Mouse (Mus musculus): ENCODE measurements around the gene Pkd1l1. TPM values are rescaled to one million over a fixed set of nuclear protein-coding genes. Genes with fewer than 3 reads are reported as not detected.

Pkd1l1 gene
- polyA plus RNA-seq, 1 experiment from 2014 or later, result 0.16 TPM

DNA sequence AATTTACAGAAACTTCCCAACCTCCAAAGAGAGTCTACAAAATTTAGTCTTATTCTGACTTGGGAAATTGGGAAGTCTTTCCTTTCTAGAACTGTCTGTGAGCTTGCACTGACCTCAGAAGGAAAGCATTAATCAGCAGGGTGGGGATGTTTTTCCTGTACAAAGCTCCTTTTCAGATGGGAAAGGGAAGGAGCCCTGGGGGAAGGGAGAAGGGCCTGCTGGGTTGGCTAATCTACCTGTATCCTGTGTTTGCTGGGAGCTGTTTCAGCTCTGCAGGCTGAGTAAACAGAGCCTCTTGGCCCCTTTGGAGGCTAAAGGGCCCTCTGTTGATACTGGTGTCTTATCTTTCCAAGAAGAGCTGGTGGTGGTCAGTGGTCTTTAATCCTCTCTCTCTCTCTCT lies 13.0 kb upstream of the Pkd1l1 start:
- 0 out of 2 replicates have a peak, but pooled peaks have one; percentile 44 for ATAC-seq (replicated peaks; ENCODE audit: extremely low read depth, insufficient read depth, low FRiP score)

GRCm38 (mm10) chr11:8983237-8983861 lies 10.3 kb upstream of the Pkd1l1 start:
- no peak overlapping the region for H3K4me3 ChIP-seq (ENCODE audit: low read length)

More for the DNA sequence above, 13.0 kb upstream of the Pkd1l1 start:
- no peak overlapping the region for H3K27ac ChIP-seq (ENCODE audit: low read length)
- H3K4me1 ChIP-seq (ENCODE audit: control insufficient read depth, insufficient read depth, low read length), result 0 out of 2 replicates have a peak, but pooled peaks cover 2% of the 10 kb centered on the region
- no peaks in the 10 kb centered on the region for H3K9me3 ChIP-seq (replicated peaks; ENCODE audit: control insufficient read depth, low read length)
- H3K4me2 ChIP-seq (ENCODE audit: low read depth, low read length), result no peak overlapping the region
- peaks cover 2% of the 10 kb centered on the region for H3K36me3 ChIP-seq (ENCODE audit: control insufficient read depth, insufficient read depth)
- no peak overlapping the region for H3K9ac ChIP-seq (ENCODE audit: low read length)
- H3K4me3 ChIP-seq (ENCODE audit: low read length), result no peak overlapping the region
- no peaks in the 10 kb centered on the region for H3K27me3 ChIP-seq (ENCODE audit: control insufficient read depth, insufficient read depth, low read length)

GRCm38 (mm10) chr11:8978154-8978553 lies 5.1 kb upstream of the Pkd1l1 start:
- H3K27ac ChIP-seq (ENCODE audit: low read length), result no peak overlapping the region
- H3K36me3 ChIP-seq (ENCODE audit: control insufficient read depth, insufficient read depth), result no peaks in the 10 kb centered on the region
- no peak for ATAC-seq (replicated peaks; ENCODE audit: extremely low read depth, insufficient read depth, low FRiP score)
- H3K4me1 ChIP-seq (ENCODE audit: control insufficient read depth, insufficient read depth, low read length), result no peaks in the 10 kb centered on the region
- H3K4me2 ChIP-seq (ENCODE audit: low read depth, low read length), result no peak overlapping the region
- no peaks in the 10 kb centered on the region for H3K27me3 ChIP-seq (ENCODE audit: control insufficient read depth, insufficient read depth, low read length)
- WGBS, result 72% methylated on average over 4 of the region's 4 CpGs
- H3K9me3 ChIP-seq (replicated peaks; ENCODE audit: control insufficient read depth, low read length), result no peaks in the 10 kb centered on the region
- no peak overlapping the region for H3K9ac ChIP-seq (ENCODE audit: low read length)
- H3K4me3 ChIP-seq (ENCODE audit: low read length), result no peak overlapping the region

More at GRCm38 (mm10) chr11:8983237-8983861, 10.3 kb upstream of the Pkd1l1 start:
- Histone ChIP-seq H3K4me2 (ENCODE audit: low read depth, low read length) (no peak overlapping the region), H3K36me3 (ENCODE audit: control insufficient read depth, insufficient read depth) (no peaks in the 10 kb centered on the region), H3K27me3 (ENCODE audit: control insufficient read depth, insufficient read depth, low read length) (no peaks in the 10 kb centered on the region), H3K27ac (ENCODE audit: low read length) (no peak overlapping the region), H3K9me3 (replicated peaks; ENCODE audit: control insufficient read depth, low read length) (no peaks in the 10 kb centered on the region), H3K9ac (ENCODE audit: low read length) (no peak overlapping the region), H3K4me1 (ENCODE audit: control insufficient read depth, insufficient read depth, low read length) (0 out of 2 replicates have a peak, but pooled peaks cover 2% of the 10 kb centered on the region)
- 41% methylated on average over 6 of the region's 6 CpGs for WGBS
- no peak for ATAC-seq (replicated peaks; ENCODE audit: extremely low read depth, insufficient read depth, low FRiP score)

- Histone ChIP-seq H3K27me3 (ENCODE audit: control insufficient read depth, insufficient read depth, low read length) (no peaks in the 10 kb centered on the region), H3K27ac (ENCODE audit: low read length) (no peak overlapping the region), H3K36me3 (ENCODE audit: control insufficient read depth, insufficient read depth) (no peaks in the 10 kb centered on the region), H3K4me2 (ENCODE audit: low read depth, low read length) (no peak overlapping the region), H3K9me3 (replicated peaks; ENCODE audit: control insufficient read depth, low read length) (no peaks in the 10 kb centered on the region), H3K4me1 (ENCODE audit: control insufficient read depth, insufficient read depth, low read length) (no peaks in the 10 kb centered on the region), H3K9ac (ENCODE audit: low read length) (no peak overlapping the region), H3K4me3 (ENCODE audit: low read length) (no peak overlapping the region)
- WGBS, result 54% methylated on average over 6 of the region's 6 CpGs
- ATAC-seq (replicated peaks; ENCODE audit: extremely low read depth, insufficient read depth, low FRiP score), result no peak
Observed at GRCm38 (mm10) chr11:8972093-8972492, 973 bp downstream of the Pkd1l1 start.

GRCm38 (mm10) chr11:8970509-8970908 lies 2.6 kb downstream of the Pkd1l1 start:
- H3K27ac ChIP-seq (ENCODE audit: low read length), result no peak overlapping the region
- no peaks in the 10 kb centered on the region for H3K36me3 ChIP-seq (ENCODE audit: control insufficient read depth, insufficient read depth)
- no peak overlapping the region for H3K9ac ChIP-seq (ENCODE audit: low read length)
- no peak overlapping the region for H3K4me2 ChIP-seq (ENCODE audit: low read depth, low read length)
- no peak overlapping the region for H3K4me3 ChIP-seq (ENCODE audit: low read length)
- H3K27me3 ChIP-seq (ENCODE audit: control insufficient read depth, insufficient read depth, low read length), result no peaks in the 10 kb centered on the region
- 62% methylated on average over 9 of the region's 9 CpGs for WGBS
- no peaks in the 10 kb centered on the region for H3K4me1 ChIP-seq (ENCODE audit: control insufficient read depth, insufficient read depth, low read length)
- ATAC-seq (replicated peaks; ENCODE audit: extremely low read depth, insufficient read depth, low FRiP score), result no peak
- no peaks in the 10 kb centered on the region for H3K9me3 ChIP-seq (replicated peaks; ENCODE audit: control insufficient read depth, low read length)

GRCm38 (mm10) chr11:8968094-8968493 lies 5.0 kb downstream of the Pkd1l1 start:
- no peaks in the 10 kb centered on the region for H3K4me1 ChIP-seq (ENCODE audit: control insufficient read depth, insufficient read depth, low read length)
- no peak overlapping the region for H3K4me3 ChIP-seq (ENCODE audit: low read length)
- H3K27me3 ChIP-seq (ENCODE audit: control insufficient read depth, insufficient read depth, low read length), result no peaks in the 10 kb centered on the region
- no peak overlapping the region for H3K9ac ChIP-seq (ENCODE audit: low read length)
- no peak for ATAC-seq (replicated peaks; ENCODE audit: extremely low read depth, insufficient read depth, low FRiP score)
- no peak overlapping the region for H3K27ac ChIP-seq (ENCODE audit: low read length)
- H3K36me3 ChIP-seq (ENCODE audit: control insufficient read depth, insufficient read depth), result no peaks in the 10 kb centered on the region
- no peaks in the 10 kb centered on the region for H3K9me3 ChIP-seq (replicated peaks; ENCODE audit: control insufficient read depth, low read length)
- H3K4me2 ChIP-seq (ENCODE audit: low read depth, low read length), result no peak overlapping the region
- whole genome bisulfite sequencing, result 94% methylated on average over 7 of the region's 7 CpGs

DNA sequence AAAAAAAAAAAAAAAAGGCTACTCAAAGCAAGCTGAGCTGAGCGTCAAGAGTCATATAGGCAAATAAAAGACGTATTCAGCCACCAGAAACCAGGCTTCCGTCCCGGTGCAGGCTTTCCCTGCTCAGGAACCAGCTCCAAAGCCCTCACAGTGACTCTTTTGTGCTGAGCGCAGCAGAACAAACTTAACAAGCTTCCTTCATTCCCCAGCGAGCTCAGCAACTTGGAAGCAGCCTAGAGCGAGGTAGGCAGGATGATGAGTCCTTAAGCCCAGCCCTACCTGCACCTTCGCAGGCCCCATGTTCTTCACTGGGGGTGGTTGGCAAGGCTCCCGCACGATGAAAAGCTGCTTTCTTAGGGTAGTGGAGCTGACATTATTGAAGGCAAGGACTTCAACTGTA lies 14.5 kb downstream of the Pkd1l1 start:
- peaks cover 3% of the 10 kb centered on the region; the same call in 1 of the 2 replicates for H3K4me1 ChIP-seq (ENCODE audit: control insufficient read depth, insufficient read depth, low read length)
- 76% methylated on average over 10 of the region's 10 CpGs for WGBS
- ATAC-seq (replicated peaks; ENCODE audit: extremely low read depth, insufficient read depth, low FRiP score), result no peak
- H3K9me3 ChIP-seq (replicated peaks; ENCODE audit: control insufficient read depth, low read length), result no peaks in the 10 kb centered on the region
- no peaks in the 10 kb centered on the region for H3K27me3 ChIP-seq (ENCODE audit: control insufficient read depth, insufficient read depth, low read length)
- H3K27ac ChIP-seq (ENCODE audit: low read length), result no peak overlapping the region
- H3K9ac ChIP-seq (ENCODE audit: low read length), result no peak overlapping the region
- H3K4me2 ChIP-seq (ENCODE audit: low read depth, low read length), result no peak overlapping the region
- H3K4me3 ChIP-seq (ENCODE audit: low read length), result no peak overlapping the region
- no peaks in the 10 kb centered on the region for H3K36me3 ChIP-seq (ENCODE audit: control insufficient read depth, insufficient read depth)

DNA sequence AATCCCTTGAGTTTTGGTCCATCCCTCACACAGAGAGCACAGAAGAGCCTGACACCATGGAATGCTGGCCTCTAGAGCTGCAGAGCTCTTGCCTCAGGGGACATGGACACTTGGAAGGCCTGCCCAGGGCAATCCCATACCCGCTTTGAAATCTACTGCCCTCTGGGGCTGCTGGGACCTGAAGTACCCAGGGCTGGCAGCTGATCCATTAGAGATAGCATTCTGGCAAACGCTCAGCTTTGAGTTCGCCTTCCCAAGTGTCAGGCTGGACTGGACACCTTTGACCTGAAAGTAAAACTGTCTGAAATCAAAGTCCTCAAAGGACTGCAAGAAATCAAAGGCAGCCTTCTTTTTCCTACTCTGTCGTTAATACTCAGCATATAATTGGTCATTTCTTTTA lies 15.0 kb downstream of the Pkd1l1 start:
- Histone ChIP-seq H3K4me2 (ENCODE audit: low read depth, low read length) (no peak overlapping the region), H3K4me1 (ENCODE audit: control insufficient read depth, insufficient read depth, low read length) (peaks cover 4% of the 10 kb centered on the region; the same call in 1 of the 2 replicates), H3K9me3 (replicated peaks; ENCODE audit: control insufficient read depth, low read length) (no peaks in the 10 kb centered on the region), H3K36me3 (ENCODE audit: control insufficient read depth, insufficient read depth) (no peaks in the 10 kb centered on the region), H3K4me3 (ENCODE audit: low read length) (no peak overlapping the region), H3K27me3 (ENCODE audit: control insufficient read depth, insufficient read depth, low read length) (no peaks in the 10 kb centered on the region), H3K9ac (ENCODE audit: low read length) (no peak overlapping the region), H3K27ac (ENCODE audit: low read length) (no peak overlapping the region)
- ATAC-seq (replicated peaks; ENCODE audit: extremely low read depth, insufficient read depth, low FRiP score), result no peak
- 45% methylated on average over 4 of the region's 4 CpGs for WGBS

- 68% methylated on average over 6 of the region's 6 CpGs for WGBS
- no peak for ATAC-seq (replicated peaks; ENCODE audit: extremely low read depth, insufficient read depth, low FRiP score)
Observed at GRCm38 (mm10) chr11:8957023-8957422, 16.0 kb downstream of the Pkd1l1 start.

More at GRCm38 (mm10) chr11:8957023-8957422, 16.0 kb downstream of the Pkd1l1 start:
- H3K27ac ChIP-seq (ENCODE audit: low read length), result no peak overlapping the region
- no peaks in the 10 kb centered on the region for H3K36me3 ChIP-seq (ENCODE audit: control insufficient read depth, insufficient read depth)
- no peak overlapping the region for H3K9ac ChIP-seq (ENCODE audit: low read length)
- H3K4me2 ChIP-seq (ENCODE audit: low read depth, low read length), result no peak overlapping the region
- H3K9me3 ChIP-seq (replicated peaks; ENCODE audit: control insufficient read depth, low read length), result no peaks in the 10 kb centered on the region
- no peak overlapping the region for H3K4me3 ChIP-seq (ENCODE audit: low read length)
- peaks cover 4% of the 10 kb centered on the region; the same call in 1 of the 2 replicates for H3K4me1 ChIP-seq (ENCODE audit: control insufficient read depth, insufficient read depth, low read length)
- no peaks in the 10 kb centered on the region for H3K27me3 ChIP-seq (ENCODE audit: control insufficient read depth, insufficient read depth, low read length)

All from heart, embryonic 16.5 days (tissue).